Mouse (Mus musculus): ENCODE data around the gene Acer1. TPM values are rescaled to one million over a fixed set of nuclear protein-coding genes. Genes with fewer than 3 reads are reported as not detected.

The Acer1 gene
- total RNA-seq, 1 experiment: 0.54 TPM

DNA sequence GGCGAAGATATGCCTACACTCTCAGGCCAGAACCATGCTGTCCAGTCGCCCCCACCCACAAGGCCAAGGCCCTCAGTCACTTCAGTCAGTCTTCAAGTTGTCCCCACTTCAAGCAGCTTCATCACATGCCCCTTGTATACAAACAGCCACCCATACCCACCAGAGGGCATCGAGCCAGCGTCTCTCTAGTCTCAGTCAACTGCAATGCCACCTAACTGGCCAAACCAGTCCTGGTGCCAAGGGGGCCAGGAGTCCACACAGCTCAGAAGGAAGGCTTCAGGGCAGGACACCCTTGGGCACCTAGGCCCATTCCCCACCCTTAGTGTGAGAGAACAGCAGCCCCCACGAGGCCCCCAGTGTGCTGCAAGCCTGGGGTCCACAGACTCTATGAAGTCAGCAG, 74.8 kb downstream of the Acer1 start:
- Histone ChIP-seq H3K27ac (ENCODE audit: insufficient read depth, low read depth, low read length, poor library complexity, severe bottlenecking) (no peak overlapping the region), H3K36me3 (ENCODE audit: control insufficient read depth, insufficient read depth, low read length, poor library complexity, severe bottlenecking) (peaks cover 26% of the 10 kb centered on the region), H3K9ac (ENCODE audit: insufficient read depth, low read depth, low read length, poor library complexity, severe bottlenecking) (no peak overlapping the region), H3K4me1 (ENCODE audit: control insufficient read depth in 2 of 2, insufficient read depth in 2 of 2, low read length in 2 of 2, poor library complexity in 1 of 2) (peaks cover 0 to 8% of the 10 kb centered on the region in 2 experiments; a peak in 1 of 4 replicates), H3K9me3 (ENCODE audit: control insufficient read depth, insufficient read depth, low read depth, low read length) (no peaks in the 10 kb centered on the region), H3K4me3 (ENCODE audit: insufficient read depth in 1 of 2, low read depth in 1 of 2, low read length in 2 of 2, poor library complexity in 1 of 2, severe bottlenecking in 1 of 2) (no peak overlapping the region)
- DNase-seq (ENCODE audit: low read depth, low spot score): no peak
- TF ChIP-seq ZC3H11A (IDR thresholded peaks at IDR 0.05; ENCODE audit: borderline replicate concordance, low read depth, low read length) (no peak), ZNF384 (IDR thresholded peaks at IDR 0.05; ENCODE audit: low read depth, low read length) (no peak), MAFK (IDR thresholded peaks at IDR 0.05; ENCODE audit: insufficient read depth, low read depth, low read length) (no peak), CHD2 (IDR thresholded peaks at IDR 0.05; ENCODE audit: low read depth, low read length) (no peak), HCFC1 (IDR thresholded peaks at IDR 0.05; ENCODE audit: borderline replicate concordance, insufficient read depth, low read length) (no peak)
- in situ Hi-C loops (cut with MboI; ENCODE audit: low sequenced_read_pairs in 2 of 2, unreplicated experiment in 2 of 2): no loop called here

DNA sequence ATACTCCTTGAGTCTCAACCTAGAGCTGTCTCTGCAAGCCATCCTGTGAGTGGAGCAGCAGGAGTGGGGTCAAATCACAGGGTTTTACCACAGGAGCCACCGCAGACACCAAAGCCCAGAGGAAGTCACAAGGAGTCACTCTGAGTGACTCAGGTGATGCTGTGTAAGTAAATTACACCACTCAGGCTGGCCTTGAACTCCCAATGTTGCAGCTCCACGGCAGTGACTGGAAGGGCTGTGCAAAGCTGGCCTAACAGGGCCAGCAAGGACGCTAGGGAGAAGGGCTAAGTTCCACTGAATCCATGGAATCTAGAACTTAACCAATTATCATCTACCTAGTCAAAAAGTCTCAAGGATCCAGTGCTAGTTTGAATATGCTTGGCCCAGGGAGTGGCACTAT, 75.8 kb downstream of the Acer1 start:
- Histone ChIP-seq H3K36me3 (ENCODE audit: control insufficient read depth, insufficient read depth, low read length, poor library complexity, severe bottlenecking) (peaks cover 36% of the 10 kb centered on the region), H3K4me1 (ENCODE audit: control insufficient read depth in 2 of 2, insufficient read depth in 2 of 2, low read length in 2 of 2, poor library complexity in 1 of 2) (peaks cover 0 to 8% of the 10 kb centered on the region in 2 experiments; a peak in 1 of 4 replicates), H3K9ac (ENCODE audit: insufficient read depth, low read depth, low read length, poor library complexity, severe bottlenecking) (no peak overlapping the region), H3K27ac (ENCODE audit: insufficient read depth, low read depth, low read length, poor library complexity, severe bottlenecking) (no peak overlapping the region), H3K4me3 (ENCODE audit: insufficient read depth in 1 of 2, low read depth in 1 of 2, low read length in 2 of 2, poor library complexity in 1 of 2, severe bottlenecking in 1 of 2) (no peak overlapping the region), H3K9me3 (ENCODE audit: control insufficient read depth, insufficient read depth, low read depth, low read length) (no peaks in the 10 kb centered on the region)
- TF ChIP-seq MAFK (IDR thresholded peaks at IDR 0.05; ENCODE audit: insufficient read depth, low read depth, low read length): no peak
- TF ChIP-seq ZC3H11A (IDR thresholded peaks at IDR 0.05; ENCODE audit: borderline replicate concordance, low read depth, low read length): no peak
- no peak for DNase-seq (ENCODE audit: low read depth, low spot score)
- in situ Hi-C loops (cut with MboI; ENCODE audit: low sequenced_read_pairs in 2 of 2, unreplicated experiment in 2 of 2): no loop called here

Other genes starting within 250 kb of the Acer1 start
- gene Nrtn, start 224.6 kb downstream of the Acer1 start, total RNA-seq (2012; rRNA removed): 8.4 and 17.7 TPM in 2 replicates
- 70.2 and 108 TPM in 2 replicates for gene Dus3l, start 217.4 kb downstream of the Acer1 start, total RNA-seq (2012; rRNA removed)
- gene Prr22, start 211.9 kb downstream of the Acer1 start, total RNA-seq (2012; rRNA removed): 1.2 and 1.5 TPM in 2 replicates
- gene Rfx2, start 151.1 kb downstream of the Acer1 start, total RNA-seq (2012; rRNA removed): 15.8 and 22.5 TPM in 2 replicates
- 0.58 and 0.90 TPM in 2 replicates for gene Acsbg2, start 107.7 kb downstream of the Acer1 start, total RNA-seq (2012; rRNA removed)
- gene 1700061G19Rik, start 106.6 kb downstream of the Acer1 start, total RNA-seq (2012; rRNA removed): 17.3 and 24.0 TPM in 2 replicates
- 24.6 and 25.9 TPM in 2 replicates for gene Mllt1, start 46.7 kb downstream of the Acer1 start, total RNA-seq (2012; rRNA removed)
- 185 and 187 TPM in 2 replicates for gene Clpp, start 8.2 kb upstream of the Acer1 start, total RNA-seq (2012; rRNA removed)
- 37.1 and 39.5 TPM in 2 replicates for gene Alkbh7, start 15.2 kb upstream of the Acer1 start, total RNA-seq (2012; rRNA removed)
- gene Pspn, start 17.9 kb upstream of the Acer1 start, total RNA-seq (2012; rRNA removed): not detected in 2 replicates
- gene Gtf2f1, start 29.2 kb upstream of the Acer1 start, total RNA-seq (2012; rRNA removed): 71.6 and 101 TPM in 2 replicates
- gene Gm17949, start 29.3 kb upstream of the Acer1 start, total RNA-seq (2012; rRNA removed): not detected in 2 replicates
- gene Khsrp, start 49.4 kb upstream of the Acer1 start, total RNA-seq (2012; rRNA removed): 81.7 and 82.3 TPM in 2 replicates
- gene Slc25a41, start 59.5 kb upstream of the Acer1 start, total RNA-seq (2012; rRNA removed): 0.37 and 0.40 TPM in 2 replicates
- gene Crb3, start 77.0 kb upstream of the Acer1 start, total RNA-seq (2012; rRNA removed): 6.2 and 15.4 TPM in 2 replicates
- 5.2 and 5.9 TPM in 2 replicates for gene Slc25a23, start 77.7 kb upstream of the Acer1 start, total RNA-seq (2012; rRNA removed)
- 0.45 and 0.53 TPM in 2 replicates for gene Dennd1c, start 96.4 kb upstream of the Acer1 start, total RNA-seq (2012; rRNA removed)
- 0.32 and 0.89 TPM in 2 replicates for gene Tubb4a, start 105.7 kb upstream of the Acer1 start, total RNA-seq (2012; rRNA removed)
- 8.9 and 10.6 TPM in 2 replicates for gene Tnfsf9, start 123.2 kb upstream of the Acer1 start, total RNA-seq (2012; rRNA removed)
- gene Cd70, start 167.7 kb upstream of the Acer1 start, total RNA-seq (2012; rRNA removed): 1.2 TPM in 1 of 2 replicates, not detected in the other
- 0.13 TPM in 1 of 2 replicates, not detected in the other for gene Tnfsf14, start 212.1 kb upstream of the Acer1 start, total RNA-seq (2012; rRNA removed)
- gene C3, start 246.0 kb upstream of the Acer1 start, total RNA-seq (2012; rRNA removed): 0.22 and 0.37 TPM in 2 replicates

Measured in ES-E14 (cell line).